Mouse (Mus musculus): ENCODE measurements at regions not wholly inside any gene's neighbourhood (a gene's known extent, or its start where the extent isn't known, plus 50 kb on each side); places are given as distances from the start of the nearest gene placed in this dataset.

DNA sequence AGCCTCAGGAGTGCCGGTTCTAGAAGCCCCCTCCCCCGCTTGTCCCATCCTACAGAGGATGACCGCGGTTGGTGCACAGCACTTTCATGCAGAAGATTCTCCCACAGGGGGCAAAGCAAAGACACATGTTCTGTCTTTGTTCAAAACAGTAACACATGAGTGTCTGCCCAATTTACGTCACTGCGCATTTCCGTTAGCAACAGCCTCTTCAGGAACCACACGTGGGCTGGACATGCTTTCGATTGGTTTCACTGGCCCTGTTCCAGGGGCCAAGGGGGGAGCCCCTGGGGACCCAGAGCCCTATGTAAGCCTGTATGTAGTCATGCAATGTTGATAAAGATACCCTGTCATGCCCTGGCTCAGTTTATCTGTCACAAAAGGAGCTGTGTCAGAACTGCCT is 116.2 kb upstream of the Twist2 start:
- DNase-seq: no peak

DNA sequence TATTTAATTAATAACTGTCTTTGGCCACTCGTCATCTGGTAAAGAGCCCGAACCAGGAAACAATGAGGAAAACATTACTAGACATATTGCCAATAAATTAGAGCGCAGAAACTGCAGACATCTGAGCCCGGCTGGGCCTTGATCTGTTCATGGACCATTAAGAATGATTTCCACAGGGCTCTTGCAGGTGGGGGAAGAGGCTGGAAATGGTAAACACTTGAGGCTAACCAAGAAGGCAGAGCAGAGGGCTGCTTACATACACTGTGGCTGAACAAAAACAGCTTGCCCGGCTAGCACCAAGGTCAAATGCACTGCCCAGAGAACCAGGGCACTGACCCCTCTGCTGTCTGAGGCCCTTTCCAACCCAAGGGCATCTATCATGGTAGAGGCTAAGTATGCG is 115.5 kb upstream of the Twist2 start:
- no peak for DNase-seq

DNA sequence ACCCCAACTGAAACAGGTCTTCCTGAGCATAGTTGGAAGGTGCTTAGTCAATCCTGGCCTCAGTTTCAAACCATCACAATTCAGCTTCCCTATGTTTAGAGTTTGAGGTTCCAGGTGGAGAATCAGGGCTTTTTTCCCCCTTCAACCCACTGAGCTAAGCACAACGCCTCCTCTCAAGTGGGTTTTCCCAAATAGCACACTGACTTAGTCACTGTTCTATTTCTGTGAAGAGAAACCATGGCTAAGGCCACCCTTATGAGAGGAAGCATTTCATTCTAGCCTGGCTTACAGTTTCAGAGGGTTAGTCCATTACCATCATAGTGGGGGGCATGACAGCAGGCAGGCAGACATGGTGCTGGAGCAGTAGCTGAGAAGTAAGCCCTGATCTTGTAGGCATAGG is 109.7 kb upstream of the Twist2 start:
- no peak for DNase-seq

DNA sequence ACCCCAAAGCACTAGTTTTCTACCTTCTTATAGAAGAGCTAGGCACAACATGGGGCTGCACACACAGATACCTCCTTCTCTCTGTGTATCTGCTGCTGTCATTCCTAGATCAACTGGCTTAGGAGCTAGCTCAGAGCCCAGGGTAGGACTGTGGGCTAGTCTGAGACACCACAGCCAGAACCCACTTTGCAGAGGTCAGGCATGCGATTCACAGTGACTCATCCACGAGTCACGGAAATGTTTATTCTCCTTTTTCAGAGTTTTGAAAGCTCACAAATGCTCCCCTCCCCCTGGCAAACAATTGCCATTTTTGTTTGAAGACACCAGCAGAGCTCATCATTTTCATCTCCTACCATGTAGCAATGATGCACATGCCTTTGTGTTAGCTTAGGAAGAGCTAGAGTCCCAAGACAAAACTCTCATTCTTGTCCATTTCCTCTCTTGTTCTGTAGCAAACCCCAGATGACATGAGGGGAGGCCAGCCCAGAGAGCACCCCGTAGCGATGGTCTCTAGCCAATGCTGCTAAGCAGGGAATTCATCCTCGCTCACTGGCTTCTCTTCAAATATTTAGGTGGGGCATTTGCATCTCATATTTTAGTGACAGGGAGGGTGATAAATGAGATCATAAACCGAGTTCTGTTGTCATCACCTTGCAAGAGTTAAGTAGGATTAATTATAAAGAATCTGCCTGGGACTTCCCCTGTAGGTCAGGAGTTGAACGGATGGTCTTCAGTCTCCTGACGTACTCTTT is 108.4 kb upstream of the Twist2 start:
- no peak for DNase-seq

DNA sequence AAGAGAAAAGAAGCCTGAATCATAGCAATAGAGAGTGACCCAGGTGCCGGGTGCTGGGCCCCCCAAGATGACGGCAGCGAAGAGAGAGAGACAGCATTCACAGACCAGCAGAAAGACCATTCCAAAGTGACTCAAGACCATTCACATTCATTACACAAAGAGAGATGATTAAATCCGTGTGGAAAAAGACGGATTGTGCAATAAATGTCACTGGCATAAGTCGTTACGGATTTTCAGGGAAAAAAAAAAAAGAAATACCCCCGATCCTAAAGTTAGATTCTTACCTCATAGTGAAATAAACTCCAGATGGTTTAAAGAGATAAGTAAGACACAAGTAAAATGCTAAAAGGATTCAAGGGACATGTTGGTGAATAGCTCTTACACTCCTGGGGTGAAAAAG is 104.2 kb upstream of the Twist2 start:
- no peak for DNase-seq

DNA sequence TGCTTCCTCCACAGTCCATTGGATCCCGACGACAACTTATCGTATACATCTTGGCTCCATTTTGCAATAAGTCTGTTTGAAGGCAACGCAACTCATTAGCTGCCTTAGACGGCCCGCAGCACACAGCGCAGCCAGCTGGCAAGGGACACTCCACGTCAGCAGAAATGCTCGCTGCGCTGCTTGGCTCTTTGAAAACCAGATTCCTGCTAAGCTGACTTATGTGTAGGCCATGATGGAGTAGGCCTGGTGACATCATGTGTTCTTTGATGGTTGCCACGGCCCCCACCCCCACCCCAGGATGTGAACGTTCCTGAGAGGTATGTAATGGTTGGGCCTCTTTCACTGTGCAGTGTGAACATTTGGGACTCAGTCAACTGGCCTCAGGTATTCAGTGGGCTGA is 99.8 kb upstream of the Twist2 start:
- no peak for DNase-seq

DNA sequence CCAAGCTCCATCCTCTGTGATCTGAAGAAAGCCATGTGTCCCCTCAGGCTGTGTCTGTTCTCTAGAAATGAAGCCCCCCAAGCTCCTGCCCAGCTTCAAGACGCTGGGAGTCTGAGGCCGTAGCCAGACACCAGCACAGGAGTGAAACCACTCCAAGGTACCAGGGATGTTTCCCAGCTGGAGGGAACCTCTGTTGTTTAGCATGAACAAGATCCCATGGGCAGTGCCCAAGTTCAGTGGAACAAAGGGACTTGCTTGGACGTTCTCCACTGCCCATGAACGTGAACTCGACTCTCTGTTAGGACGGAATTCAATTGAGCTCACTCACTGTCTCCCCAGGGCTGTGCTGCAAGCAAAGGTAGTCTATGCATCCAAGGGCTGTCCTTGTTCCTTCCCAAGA is 99.2 kb upstream of the Twist2 start:
- no peak for DNase-seq

DNA sequence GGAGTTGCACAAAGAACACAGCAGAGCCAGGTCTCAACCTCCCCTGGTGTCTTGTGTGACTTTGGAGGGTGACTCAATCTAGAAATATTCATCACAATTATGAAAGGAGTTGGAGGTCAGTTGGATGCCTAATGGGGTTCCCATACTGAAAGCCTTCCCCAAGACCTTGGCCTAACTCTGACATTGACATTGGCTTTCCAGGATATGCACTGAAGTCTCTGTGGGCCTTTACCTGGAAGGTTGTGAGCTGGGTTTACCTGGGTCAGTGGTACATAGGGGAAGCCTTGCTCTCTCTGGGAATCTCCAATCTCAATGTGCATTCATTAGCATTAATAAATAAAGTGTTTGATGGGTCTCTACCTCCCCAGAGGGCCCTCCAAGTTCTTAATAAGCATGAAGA is 98.5 kb upstream of the Twist2 start:
- DNase-seq: no peak

DNA sequence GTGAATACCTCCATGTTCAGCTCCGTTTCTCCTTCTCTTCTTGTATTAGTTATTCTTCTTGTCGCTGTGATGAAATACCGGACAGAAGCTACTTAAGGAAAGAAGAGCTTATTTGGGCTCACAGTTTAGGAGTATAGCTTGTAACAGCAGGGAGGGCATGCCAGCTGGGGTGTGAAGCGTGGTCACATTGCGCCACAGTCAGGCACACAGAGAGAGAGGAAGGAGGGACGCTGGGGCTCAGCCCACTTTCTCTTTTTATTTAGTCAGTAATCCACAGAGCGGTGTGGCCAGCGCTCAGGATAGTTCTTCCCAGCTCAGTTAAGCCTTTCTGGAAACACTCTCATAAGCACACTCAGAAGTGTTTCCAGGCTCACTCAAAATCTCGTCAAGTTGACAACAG is 95.8 kb upstream of the Twist2 start:
- DNase-seq: no peak

DNA sequence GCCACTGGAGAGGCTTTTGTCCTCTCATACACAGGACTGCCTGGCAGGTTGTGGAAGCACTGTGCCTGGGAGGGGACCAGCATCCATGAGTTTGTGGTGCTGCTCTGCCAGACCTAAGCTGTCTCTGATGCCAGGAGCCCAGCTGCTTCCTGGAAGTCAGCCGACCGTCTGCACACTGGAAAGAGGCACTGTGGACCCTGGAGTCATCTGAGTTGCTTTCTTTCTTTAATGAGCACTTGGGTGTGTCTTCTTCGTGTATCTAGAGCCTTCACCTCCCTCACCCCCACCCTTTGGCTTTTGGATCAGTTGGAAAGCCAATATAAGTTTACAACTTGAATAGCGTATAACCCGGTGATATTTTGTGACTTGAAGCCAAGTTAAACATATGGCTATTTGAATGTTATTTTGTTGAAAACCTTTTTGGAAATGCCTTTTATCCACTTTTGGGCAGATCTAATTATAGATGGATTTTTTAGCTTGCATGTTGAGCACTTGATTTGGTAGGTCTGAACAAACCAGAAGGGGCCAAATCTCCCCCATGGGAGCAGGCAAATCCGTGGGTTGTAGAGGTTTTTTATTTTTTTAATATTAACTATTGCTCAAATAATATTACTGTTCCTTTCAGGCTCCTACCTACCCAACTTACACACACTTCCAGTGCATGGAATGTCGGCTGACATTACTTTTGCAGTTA is 92.6 kb upstream of the Twist2 start:
- DNase-seq: peak; percentile 58

DNA sequence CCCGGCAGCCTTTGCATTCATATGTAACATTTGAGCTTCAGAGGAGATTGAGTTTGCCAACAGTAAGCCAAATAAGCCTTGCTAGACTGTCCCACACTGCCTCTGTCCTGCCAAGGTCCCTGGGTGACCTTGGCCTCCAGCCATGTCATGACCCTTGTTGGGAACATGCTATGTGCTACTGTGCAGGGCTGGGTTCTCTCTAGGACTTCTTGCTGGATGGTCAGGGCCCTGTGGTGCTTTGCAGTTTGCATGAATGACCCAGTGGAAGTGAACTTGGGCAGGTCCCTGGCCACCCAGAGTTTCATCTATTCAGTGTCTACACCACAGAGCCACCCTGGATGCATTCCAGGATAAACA is 92.0 kb upstream of the Twist2 start:
- no peak for DNase-seq

DNA sequence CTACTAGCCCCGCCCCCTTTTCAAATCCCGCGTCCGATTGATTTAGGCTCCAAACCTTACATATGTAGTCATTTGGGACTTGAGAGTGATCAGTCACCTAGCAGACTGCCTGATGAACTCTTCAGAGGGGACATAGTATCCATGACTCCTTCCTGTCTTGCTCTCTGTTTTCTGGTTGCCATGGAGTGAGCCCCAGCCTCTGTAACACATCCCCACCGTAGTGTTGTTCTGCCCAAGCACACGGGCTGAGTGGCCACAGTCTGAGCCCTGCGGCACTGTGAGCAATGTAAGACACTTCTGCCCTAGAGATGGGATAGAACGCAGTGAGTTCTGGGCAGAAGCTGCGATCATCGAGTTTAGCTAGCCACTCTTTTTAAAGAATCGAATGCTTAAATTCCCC is 88.1 kb upstream of the Twist2 start:
- no peak for DNase-seq

DNA sequence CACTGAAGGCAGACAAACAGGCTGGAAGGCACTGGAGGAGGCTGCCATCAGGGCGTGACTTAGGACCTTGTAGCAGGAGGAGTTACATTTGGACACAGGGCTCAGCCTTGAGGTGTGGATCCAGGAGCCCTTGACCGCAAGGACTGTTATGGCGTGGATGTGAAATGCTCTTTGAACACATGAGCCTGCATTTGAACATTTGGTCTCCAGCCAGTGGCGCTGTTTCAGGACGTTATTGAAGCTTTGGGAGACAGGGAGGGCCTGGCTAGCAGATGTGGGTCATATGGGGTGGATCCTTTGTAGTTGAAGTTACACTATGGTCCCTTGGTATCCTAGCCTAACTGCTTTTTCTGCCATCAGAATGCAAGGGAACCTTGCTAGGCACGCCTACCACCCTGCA is 87.0 kb upstream of the Twist2 start:
- no peak for DNase-seq

DNA sequence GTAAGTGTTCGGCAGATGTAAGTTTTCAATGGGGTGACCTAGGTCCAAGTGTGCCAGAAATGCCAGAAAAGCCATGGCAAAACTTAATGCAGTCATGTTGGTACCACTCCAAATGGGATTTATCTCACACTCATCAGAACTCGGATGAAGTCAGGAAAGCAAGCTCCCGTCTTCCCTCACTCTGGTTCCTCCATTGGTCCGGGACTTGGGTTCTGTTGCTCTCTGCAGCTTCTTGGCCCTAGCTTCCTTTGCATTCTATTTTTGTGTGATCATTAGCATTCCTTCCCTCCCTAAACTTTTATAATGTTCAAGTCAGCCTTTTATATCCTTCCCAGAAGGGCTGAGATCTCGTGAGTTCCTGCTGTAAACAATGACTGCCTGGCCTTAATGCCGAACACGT is 85.9 kb upstream of the Twist2 start:
- DNase-seq: no peak

DNA sequence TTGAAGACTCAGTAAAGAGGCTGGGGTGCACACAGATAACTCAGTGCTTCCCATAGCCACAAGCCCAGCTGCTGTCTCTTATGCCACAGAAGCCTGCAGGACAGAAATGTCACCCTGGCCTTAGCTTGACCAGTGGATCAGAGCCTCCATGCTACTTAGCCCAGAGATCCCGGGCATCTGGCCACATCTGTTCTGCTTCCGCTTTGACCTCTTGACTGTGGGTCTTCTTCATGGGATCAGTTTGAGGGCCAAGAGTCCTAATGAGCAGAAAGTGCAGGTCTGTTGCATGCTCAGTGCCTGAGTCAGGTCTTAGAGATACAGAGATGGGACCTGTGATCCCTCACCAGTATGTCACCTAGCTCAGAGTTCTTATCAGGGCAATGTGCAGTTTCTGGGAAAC is 85.5 kb upstream of the Twist2 start:
- no peak for DNase-seq

DNA sequence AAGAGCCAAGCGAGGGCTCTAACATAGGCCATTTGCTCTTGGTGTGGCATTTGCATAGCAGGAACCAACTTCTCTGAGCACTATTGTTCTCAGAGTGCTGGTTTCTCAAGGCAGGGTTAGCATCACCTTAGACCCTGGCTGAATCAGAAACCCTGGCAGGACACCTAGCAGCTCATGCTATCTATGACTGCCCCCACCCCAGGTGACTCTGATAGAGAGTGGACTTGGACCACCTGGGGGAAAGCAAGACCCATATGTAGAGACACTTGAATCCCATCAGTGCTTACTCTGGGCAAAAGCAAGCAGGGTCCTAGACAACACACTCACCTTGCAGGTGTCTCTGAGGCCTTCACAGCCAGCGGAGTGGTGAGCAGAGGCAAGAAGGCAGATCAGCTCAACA is 84.4 kb upstream of the Twist2 start:
- DNase-seq: no peak

DNA sequence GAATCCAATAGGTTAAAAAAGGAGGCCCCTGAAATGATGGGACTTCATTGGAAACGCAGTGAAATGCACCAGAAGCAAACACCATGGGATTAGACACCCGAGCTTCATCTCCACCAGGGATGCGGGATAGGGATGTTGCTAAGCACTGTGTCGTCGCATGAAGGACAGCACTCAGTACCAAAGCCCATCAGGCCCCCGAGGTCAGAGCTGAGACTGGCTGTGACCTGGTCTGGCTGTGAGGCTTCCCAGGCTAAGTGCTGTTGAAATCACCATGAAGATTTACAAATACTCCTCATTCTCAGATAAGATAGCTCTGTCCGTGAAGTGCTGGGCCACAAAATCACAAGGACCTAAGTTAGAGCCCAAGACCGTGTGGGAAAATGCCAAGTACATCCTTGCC is 83.3 kb upstream of the Twist2 start:
- DNase-seq: no peak

DNA sequence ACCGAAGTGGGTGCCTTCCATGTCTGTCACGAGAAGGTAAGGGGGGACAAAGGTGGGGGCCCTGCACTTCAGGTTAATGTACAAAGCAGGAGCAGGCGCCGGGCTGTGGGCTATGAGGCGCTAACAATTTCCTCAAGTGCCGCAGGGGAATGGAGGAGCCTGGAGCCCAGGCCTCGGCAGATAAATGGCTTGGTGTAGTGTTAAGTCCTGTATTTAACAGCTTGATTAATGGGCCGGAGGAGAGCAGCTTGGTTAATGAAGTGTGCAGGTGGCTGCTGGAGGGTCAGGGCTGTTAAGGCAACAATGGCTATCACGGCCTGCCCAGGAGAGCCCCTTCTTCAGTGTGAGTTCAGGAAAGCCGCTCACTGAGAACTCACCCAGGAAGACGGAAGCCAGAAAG is 72.0 kb upstream of the Twist2 start:
- no peak for DNase-seq

DNA sequence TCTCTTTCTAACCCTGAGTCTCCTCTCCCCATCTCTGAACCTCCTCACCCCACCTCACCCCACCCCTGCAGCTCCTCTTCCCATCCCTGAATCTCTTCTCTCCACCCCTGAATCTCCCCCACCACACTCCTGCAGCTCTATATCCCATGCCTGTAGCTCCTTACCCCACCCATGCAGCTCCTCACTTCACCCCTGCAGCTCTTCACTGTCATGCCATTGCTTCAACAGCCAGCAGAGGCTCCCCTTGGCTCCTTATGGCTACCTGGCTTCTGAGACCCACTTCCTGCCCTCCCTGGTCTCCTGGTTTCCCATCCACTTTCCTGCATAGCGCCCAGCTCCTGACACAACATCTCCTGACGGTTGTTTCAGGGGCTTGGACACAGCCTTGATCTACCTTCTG is 71.0 kb upstream of the Twist2 start:
- DNase-seq: no peak

DNA sequence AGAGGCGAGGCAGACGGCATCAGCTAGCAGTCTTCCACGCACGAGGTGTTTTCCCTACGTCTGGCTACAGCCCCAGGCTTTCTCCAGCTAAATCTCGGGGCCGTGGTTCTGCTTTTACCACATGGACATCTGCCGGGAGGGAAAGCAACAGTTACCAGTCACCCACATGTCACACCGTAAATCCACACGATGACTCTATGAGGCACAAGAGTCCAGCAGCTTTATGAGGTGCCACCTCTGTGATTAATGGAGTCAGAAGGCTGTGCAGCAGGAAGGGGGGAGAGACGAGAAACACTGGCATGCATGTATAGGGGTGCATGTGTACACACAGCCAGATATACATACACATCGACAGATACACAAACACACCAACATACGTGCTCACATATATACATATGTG is 69.6 kb upstream of the Twist2 start:
- DNase-seq: no peak

DNA sequence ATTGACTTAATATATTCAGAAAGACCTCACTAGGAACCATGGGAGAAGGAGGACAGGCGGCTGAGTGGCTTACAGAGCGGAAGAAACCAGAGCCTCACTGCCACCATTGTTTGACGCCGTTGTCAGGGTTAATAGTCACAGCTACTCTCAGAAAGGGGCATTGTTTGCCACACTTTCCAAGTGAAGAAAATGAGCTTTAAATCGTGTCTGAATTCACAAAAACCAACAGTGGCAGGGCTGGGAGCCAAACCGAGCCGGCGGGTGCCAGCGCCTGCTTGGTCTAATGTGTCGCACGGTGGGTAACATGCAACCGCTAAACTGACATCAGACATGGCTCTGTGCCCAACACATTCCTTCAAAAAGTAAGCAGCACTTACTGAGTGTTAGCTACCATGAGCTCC is 68.8 kb upstream of the Twist2 start:
- no peak for DNase-seq

DNA sequence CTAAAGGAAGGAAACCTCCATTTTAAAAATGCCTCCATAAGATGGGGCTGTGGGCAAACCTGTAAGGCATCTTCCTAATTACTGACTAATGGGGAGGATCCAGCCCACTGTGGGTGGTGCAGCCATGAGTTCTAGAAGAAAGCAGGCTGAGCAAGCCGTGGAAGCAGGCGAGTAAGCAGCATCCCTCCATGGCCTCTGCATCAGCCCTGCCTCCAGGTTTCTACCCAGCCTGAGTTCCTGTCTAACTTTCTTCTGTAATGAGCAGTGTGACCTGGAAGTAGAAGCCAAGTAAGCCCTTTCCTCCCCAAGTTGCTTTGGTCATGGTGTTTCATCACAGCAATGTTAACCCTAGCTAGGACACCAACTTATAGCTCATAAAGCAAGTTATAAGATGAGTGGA is 66.5 kb upstream of the Twist2 start:
- DNase-seq: no peak

DNA sequence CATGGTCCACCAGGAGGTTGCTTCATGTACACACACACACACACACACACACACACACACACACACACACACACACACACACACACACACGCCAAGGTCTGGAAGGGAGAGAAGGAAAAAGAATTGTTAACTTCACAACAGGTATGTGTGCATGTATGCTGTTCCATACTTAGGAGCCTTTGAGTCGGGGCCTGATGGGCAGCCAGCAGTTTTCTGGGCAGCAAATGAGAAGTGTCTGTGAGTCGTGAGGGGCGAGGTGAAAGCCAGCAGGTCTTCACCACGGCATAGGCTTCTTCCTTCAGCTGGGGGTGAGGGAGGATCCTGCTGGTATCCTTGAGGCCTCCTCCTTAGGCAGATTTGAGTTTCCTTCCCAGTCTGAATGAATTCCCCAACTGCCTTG is 65.8 kb upstream of the Twist2 start:
- no peak for DNase-seq

DNA sequence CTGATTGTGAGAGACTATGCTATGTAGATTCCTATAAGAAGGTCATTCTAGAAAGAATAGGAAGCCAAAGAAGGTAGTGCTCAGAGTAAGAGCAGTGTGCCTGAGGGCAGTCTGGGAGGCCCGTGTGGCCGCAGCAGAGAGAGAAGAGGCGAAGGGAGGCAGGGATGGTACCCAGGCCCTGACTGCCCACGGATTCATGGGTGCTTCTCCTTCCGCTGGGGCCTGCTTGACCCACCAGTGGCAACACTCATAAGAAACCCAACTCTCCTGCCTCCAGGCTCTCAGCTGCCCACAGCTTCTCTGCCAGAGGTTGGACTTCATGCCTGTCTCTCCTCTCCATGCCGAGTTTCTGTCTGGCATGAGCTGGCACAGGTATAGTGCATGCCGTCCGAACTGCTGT is 60.6 kb upstream of the Twist2 start:
- no peak for DNase-seq

DNA sequence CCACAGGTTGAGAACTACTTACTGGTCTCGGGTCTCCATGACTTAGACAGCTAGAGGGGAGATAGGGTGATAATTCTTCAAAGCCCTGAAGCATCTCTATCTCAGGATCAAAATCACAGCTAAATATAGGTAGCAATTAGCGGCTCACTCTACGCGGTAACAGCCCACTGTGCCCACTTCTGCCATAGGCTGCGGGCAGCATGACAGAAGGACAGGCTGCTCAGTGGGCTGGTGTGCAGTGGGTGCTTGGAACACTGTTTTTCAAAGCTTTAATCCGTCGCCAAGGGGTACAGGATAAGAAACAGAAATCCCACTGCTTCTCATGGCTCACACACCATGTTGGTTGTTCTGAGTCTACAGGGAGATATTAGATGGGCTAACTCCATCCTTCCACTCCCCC is 59.2 kb upstream of the Twist2 start:
- no peak for DNase-seq
